Mouse (Mus musculus) kidney, embryonic 14.5 days (tissue): ENCODE results near the gene Dand5. TPM values are rescaled to one million over a fixed set of nuclear protein-coding genes. Genes with fewer than 3 reads are reported as not detected.

ENCODE experiments used
- ATAC-seq: fragments of 200-750 bp; cut with Nextera tagmentation; 2 replicates; pipeline ENCODE4 v1.8.0; 2017; ENCODE audit warnings: moderate number of reproducible peaks, mild to moderate bottlenecking, moderate TSS enrichment, moderate library complexity; ENCODE audit not compliant: low FRiP score, low TSS enrichment
- H3K27ac ChIP-seq: fragments of 300-500 bp; sonication (generic); 2 replicates; pipeline ENCODE4 v1.5.1; 2014; ENCODE audit warnings: low read depth, mild to moderate bottlenecking, low read length, moderate library complexity, mixed read lengths
- H3K27me3 ChIP-seq: fragments of 300-500 bp; sonication (generic); 2 replicates; pipeline ENCODE4 v1.6.1; 2014; ENCODE audit warnings: mild to moderate bottlenecking, low read length; ENCODE audit not compliant: control insufficient read depth, insufficient read depth
- H3K36me3 ChIP-seq: fragments of 300-500 bp; sonication (generic); 2 replicates; pipeline ENCODE4 v1.6.1; 2014; ENCODE audit warnings: low read length, mixed read lengths; ENCODE audit not compliant: control insufficient read depth, insufficient read depth
- H3K4me1 ChIP-seq: fragments of 300-500 bp; sonication (generic); 2 replicates; pipeline ENCODE4 v1.6.1; 2014; ENCODE audit warnings: low read length, mixed read lengths; ENCODE audit not compliant: control insufficient read depth, insufficient read depth
- H3K4me2 ChIP-seq: fragments of 300-500 bp; sonication (generic); replicated peaks from 2 replicates; pipeline ENCODE4 v1.6.1; 2014; ENCODE audit warnings: low read depth, mild to moderate bottlenecking, low read length
- H3K4me3 ChIP-seq: fragments of 300-500 bp; sonication (generic); 2 replicates; pipeline ENCODE4 v1.5.1; 2014; ENCODE audit warnings: mild to moderate bottlenecking, low read length
- H3K9ac ChIP-seq: fragments of 300-500 bp; sonication (generic); 2 replicates; pipeline ENCODE4 v1.6.1; 2014; ENCODE audit warnings: low read depth, mild to moderate bottlenecking, low read length, moderate library complexity
- H3K9me3 ChIP-seq: fragments of 300-500 bp; sonication (generic); 2 replicates; pipeline ENCODE4 v1.6.1; 2016; ENCODE audit warnings: low read length; ENCODE audit not compliant: control insufficient read depth
- WGBS: fragments of 180-500 bp; shearing (Covaris S2); extraction: QIAGEN DNeasy Blood & Tissue Kit; methylation state at CpG from one replicate; pipeline ENCODE4 v1.1.7; 2014; 5-methylcytosine and 5-hydroxymethylcytosine counted together
- polyA plus RNA-seq: library from polyadenylated mRNA; unstranded; fragments of >200 nt; fragmentation: Nextera tagmentation; extraction: Ambion mirVana; gene quantifications from 2 replicates; pipeline ENCODE4 v1.2.1, GENCODE M21; 2014

Dand5 gene
- polyA plus RNA-seq, 1 experiment from 2014 or later, result 6.0 TPM

GRCm38 (mm10) chr8:84787523-84788302, 34.9 kb downstream of the Dand5 start:
- Histone ChIP-seq H3K4me1 (peaks cover 8% of the 10 kb centered on the region; the same call in 1 of the 2 replicates), H3K4me2 (no peak overlapping the region), H3K27me3 (peaks cover 92% of the 10 kb centered on the region), H3K9ac (no peak overlapping the region), H3K36me3 (no peaks in the 10 kb centered on the region), H3K4me3 (no peak overlapping the region), H3K27ac (no peak overlapping the region), H3K9me3 (no peaks in the 10 kb centered on the region)
- no peak for ATAC-seq
- 7% methylated on average over 14 of the region's 14 CpGs for WGBS

- Histone ChIP-seq H3K4me1 (peaks cover 8% of the 10 kb centered on the region; the same call in 1 of the 2 replicates), H3K27ac (no peak overlapping the region), H3K36me3 (no peaks in the 10 kb centered on the region), H3K4me2 (no peak overlapping the region), H3K9ac (no peak overlapping the region), H3K27me3 (peaks cover 97% of the 10 kb centered on the region), H3K9me3 (no peaks in the 10 kb centered on the region), H3K4me3 (peak overlapping the region; percentile 18; the same call in 1 of the 2 replicates)
- ATAC-seq, result no peak
- WGBS, result 12% methylated on average over 11 of the region's 11 CpGs
These were observed 35.7 kb downstream of the Dand5 start for GRCm38 (mm10) chr8:84786801-84787467.

DNA sequence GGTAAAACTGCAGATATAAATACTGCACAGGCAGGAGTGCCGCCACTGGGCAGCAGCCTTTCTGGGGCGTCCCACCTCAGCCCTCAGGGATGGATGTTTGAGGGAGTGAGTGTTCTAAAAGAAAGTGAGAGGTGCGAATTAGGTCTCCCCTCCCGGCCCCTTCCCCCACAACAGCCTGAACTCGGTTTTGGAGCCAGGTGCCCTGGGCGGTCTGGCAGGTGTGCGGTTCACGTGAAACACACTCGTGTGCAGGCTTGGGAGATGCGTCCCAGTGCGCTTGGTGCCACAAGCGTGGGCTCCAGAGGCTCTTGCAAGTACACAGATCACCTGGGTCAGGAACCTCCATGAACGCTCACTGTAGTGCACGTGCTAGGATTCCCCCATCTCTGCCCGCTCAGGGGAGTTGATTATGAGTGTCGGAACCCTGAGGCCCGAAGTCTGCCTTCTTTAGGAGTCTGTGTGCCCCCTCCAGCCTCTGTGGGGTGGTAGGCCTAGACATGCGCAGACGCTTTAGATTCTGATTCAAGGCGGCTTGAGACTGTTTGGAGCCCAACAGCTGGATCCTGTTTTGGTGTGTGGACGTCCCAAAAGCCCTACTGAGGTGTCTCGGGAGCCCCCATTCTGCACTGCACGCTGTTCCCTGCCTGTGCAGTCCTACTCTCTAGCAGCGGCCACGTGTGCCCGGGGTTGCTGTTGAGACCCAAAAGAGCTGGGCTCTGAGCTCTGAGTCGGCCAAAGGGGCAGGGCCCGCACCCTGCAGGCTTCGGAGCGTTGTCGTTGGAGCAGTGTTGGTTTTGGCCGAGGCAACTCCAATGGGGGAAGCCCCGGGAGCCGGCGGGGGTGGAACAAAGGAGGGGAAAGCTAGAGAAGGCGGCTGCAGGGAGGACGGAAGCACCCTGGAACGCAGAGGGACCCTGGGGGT, 36.6 kb downstream of the Dand5 start:
- Histone ChIP-seq H3K27ac (no peak overlapping the region), H3K27me3 (peaks cover 98% of the 10 kb centered on the region), H3K4me1 (peaks cover 8% of the 10 kb centered on the region; the same call in 1 of the 2 replicates), H3K9me3 (no peaks in the 10 kb centered on the region), H3K36me3 (no peaks in the 10 kb centered on the region), H3K4me2 (no peak overlapping the region), H3K9ac (no peak overlapping the region), H3K4me3 (peak overlapping the region; percentile 18; the same call in 1 of the 2 replicates)
- WGBS, result 1% methylated on average over 38 of the region's 38 CpGs
- ATAC-seq, result peak; percentile 34; the same call in 1 of the 2 replicates

DNA sequence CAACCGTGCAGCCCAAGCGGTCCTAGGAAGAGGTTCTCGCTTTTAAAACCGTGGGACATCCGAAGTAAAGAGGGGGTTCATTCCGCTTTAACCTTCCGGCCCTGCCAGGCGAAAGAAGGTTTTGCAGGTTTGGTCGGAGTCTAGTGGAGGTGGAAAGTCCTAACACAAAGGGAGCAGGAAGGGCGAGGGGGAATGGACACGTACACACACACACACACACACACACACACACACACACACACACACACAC, 37.2 kb downstream of the Dand5 start:
- no peak for ATAC-seq
- Histone ChIP-seq H3K4me2 (no peak overlapping the region), H3K27me3 (peaks cover 99% of the 10 kb centered on the region), H3K4me1 (peaks cover 8% of the 10 kb centered on the region; the same call in 1 of the 2 replicates), H3K4me3 (no peak overlapping the region), H3K27ac (no peak overlapping the region), H3K9ac (no peak overlapping the region), H3K9me3 (no peaks in the 10 kb centered on the region), H3K36me3 (no peaks in the 10 kb centered on the region)
- WGBS, result 3% methylated on average over 11 of the region's 11 CpGs

GRCm38 (mm10) chr8:84784681-84785505, 37.7 kb downstream of the Dand5 start:
- H3K4me1 ChIP-seq, result peaks cover 8% of the 10 kb centered on the region; the same call in 1 of the 2 replicates
- no peaks in the 10 kb centered on the region for H3K9me3 ChIP-seq
- H3K27me3 ChIP-seq, result peaks cover 98% of the 10 kb centered on the region
- no peak overlapping the region for H3K27ac ChIP-seq
- H3K9ac ChIP-seq, result no peak overlapping the region
- WGBS, result 1% methylated on average over 48 of the region's 48 CpGs
- ATAC-seq, result no peak
- no peaks in the 10 kb centered on the region for H3K36me3 ChIP-seq
- no peak overlapping the region for H3K4me3 ChIP-seq
- no peak overlapping the region for H3K4me2 ChIP-seq

GRCm38 (mm10) chr8:84783919-84784581, 38.6 kb downstream of the Dand5 start:
- WGBS, result 2% methylated on average over 33 of the region's 33 CpGs
- peaks cover 99% of the 10 kb centered on the region for H3K27me3 ChIP-seq
- no peaks in the 10 kb centered on the region for H3K9me3 ChIP-seq
- H3K9ac ChIP-seq, result no peak overlapping the region
- H3K4me1 ChIP-seq, result peaks cover 8% of the 10 kb centered on the region; the same call in 1 of the 2 replicates
- no peaks in the 10 kb centered on the region for H3K36me3 ChIP-seq
- H3K27ac ChIP-seq, result no peak overlapping the region
- ATAC-seq, result no peak
- H3K4me3 ChIP-seq, result peak overlapping the region; percentile 16; the same call in 1 of the 2 replicates
- no peak overlapping the region for H3K4me2 ChIP-seq

DNA sequence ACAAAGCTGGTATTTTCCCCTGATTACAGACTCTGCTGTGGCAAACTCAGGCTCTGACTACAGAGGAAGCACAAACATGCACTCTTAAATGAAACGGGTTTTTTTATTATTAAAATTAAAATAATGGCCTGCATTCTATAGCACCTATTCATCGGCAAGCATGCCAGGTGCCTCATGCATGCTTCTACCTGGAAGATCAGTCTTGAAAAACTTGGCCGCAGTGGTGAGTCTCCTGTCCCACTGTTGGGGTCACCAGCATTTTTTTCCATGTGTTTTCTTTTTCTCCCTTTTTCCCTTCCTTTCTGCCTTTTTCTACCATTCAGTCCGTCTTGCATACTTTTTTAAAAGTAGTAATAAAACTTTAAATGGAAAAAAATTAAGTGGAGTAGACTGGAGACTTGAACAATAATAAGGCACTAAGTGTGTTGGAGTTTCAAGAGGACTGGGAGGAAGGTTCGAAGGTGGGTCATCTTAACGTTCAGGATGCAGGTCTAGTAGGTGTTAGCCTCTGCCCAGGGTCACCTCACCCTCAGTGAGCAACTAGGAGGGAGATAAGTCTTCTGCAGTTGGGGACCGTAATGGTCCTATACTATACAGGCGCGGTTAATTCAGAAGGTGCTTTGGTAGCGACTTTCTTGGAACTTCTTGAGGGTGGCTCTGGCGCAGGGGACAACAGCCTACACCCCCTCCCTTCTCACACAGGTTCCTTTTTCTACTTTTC, 39.3 kb downstream of the Dand5 start:
- Histone ChIP-seq H3K4me3 (no peak overlapping the region), H3K9me3 (no peaks in the 10 kb centered on the region), H3K36me3 (no peaks in the 10 kb centered on the region), H3K27ac (no peak overlapping the region), H3K4me2 (no peak overlapping the region), H3K27me3 (peaks cover 99% of the 10 kb centered on the region), H3K4me1 (peaks cover 8% of the 10 kb centered on the region; the same call in 1 of the 2 replicates), H3K9ac (no peak overlapping the region)
- ATAC-seq, result no peak
- WGBS, result 4% methylated on average over 11 of the region's 11 CpGs
